Mouse (Mus musculus): ENCODE results near the gene Hmg20a. TPM values are rescaled to one million over a fixed set of nuclear protein-coding genes. Genes with fewer than 3 reads are reported as not detected.

The Hmg20a gene
- polyA plus RNA-seq, 1 experiment from 2014 or later: 36.2 TPM

- Histone ChIP-seq H3K9me3 (replicated peaks; ENCODE audit: low read length) (no peaks in the 10 kb centered on the region), H3K27me3 (ENCODE audit: insufficient read depth, low read length) (no peaks in the 10 kb centered on the region), H3K9ac (ENCODE audit: low read depth, low read length) (no peak overlapping the region), H3K27ac (peak overlapping the region; percentile 95), H3K4me2 (ENCODE audit: low read length) (no peak overlapping the region), H3K36me3 (ENCODE audit: insufficient read depth, low read length) (no peaks in the 10 kb centered on the region), H3K4me3 (replicated peaks; ENCODE audit: low read depth, low read length) (no peak overlapping the region), H3K4me1 (replicated peaks; ENCODE audit: insufficient read depth, low read length) (peaks cover 52% of the 10 kb centered on the region)
- TF ChIP-seq CTCF (IDR thresholded peaks at IDR 0.05; ENCODE audit: low read depth): no peak
- ATAC-seq (replicated peaks; ENCODE audit: low FRiP score, low read depth): no peak
- 57% methylated on average over 7 of the region's 7 CpGs for WGBS
- no peak for DNase-seq (ENCODE audit: low spot score)
Measured at GRCm38 (mm10) chr9:56503621-56504500, 85.5 kb downstream of the Hmg20a start.

GRCm38 (mm10) chr9:56504511-56504910, 86.1 kb downstream of the Hmg20a start:
- Histone ChIP-seq H3K4me3 (replicated peaks; ENCODE audit: low read depth, low read length) (no peak overlapping the region), H3K27ac (peak overlapping the region; percentile 95), H3K36me3 (ENCODE audit: insufficient read depth, low read length) (no peaks in the 10 kb centered on the region), H3K27me3 (ENCODE audit: insufficient read depth, low read length) (no peaks in the 10 kb centered on the region), H3K9me3 (replicated peaks; ENCODE audit: low read length) (no peaks in the 10 kb centered on the region), H3K9ac (ENCODE audit: low read depth, low read length) (no peak overlapping the region), H3K4me2 (ENCODE audit: low read length) (no peak overlapping the region), H3K4me1 (replicated peaks; ENCODE audit: insufficient read depth, low read length) (peaks cover 48% of the 10 kb centered on the region)
- ATAC-seq (replicated peaks; ENCODE audit: low FRiP score, low read depth) (no peak), DNase-seq (ENCODE audit: low spot score) (no peak)
- no peak for TF ChIP-seq CTCF (IDR thresholded peaks at IDR 0.05; ENCODE audit: low read depth)
- 50% methylated on average over 5 of the region's 5 CpGs for WGBS

DNA sequence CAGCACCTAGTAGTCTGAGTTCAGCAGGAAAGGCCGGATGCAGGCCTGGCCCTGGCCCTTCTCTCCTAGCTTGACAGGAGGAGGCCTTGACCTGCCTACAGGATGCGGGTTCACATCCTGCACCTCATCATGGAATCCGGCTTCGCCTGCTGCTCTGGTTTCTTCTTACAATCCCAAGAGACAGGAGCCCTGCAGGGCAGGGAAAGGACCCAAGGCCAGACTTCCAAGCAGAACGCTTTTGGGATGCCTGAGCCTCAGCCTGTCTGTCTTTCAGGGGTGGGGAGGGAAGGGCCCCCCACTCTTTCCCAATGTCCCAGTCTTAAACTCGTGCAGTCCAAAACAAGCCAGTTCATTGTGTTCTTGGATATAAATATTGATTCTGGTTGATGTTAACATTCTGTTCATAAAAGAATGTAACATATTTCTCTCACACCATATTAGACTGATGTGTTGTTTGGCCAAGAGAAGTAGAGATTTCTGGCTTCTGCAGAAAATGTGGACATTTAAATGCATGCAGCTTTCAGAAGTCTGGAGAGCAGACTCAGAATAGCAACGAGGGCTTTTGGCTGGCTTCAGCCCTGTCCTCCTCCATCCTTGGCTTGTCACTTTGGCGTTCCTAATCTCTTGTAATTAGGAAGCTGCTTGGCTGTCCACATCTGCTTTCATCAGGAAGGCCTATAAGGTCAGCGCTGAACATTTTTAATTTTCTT, 86.8 kb downstream of the Hmg20a start:
- Histone ChIP-seq H3K4me1 (replicated peaks; ENCODE audit: insufficient read depth, low read length) (peaks cover 45% of the 10 kb centered on the region), H3K27ac (peak overlapping the region; percentile 95), H3K27me3 (ENCODE audit: insufficient read depth, low read length) (no peaks in the 10 kb centered on the region), H3K4me2 (ENCODE audit: low read length) (peak overlapping the region; percentile 76), H3K36me3 (ENCODE audit: insufficient read depth, low read length) (no peaks in the 10 kb centered on the region), H3K9ac (ENCODE audit: low read depth, low read length) (no peak overlapping the region), H3K9me3 (replicated peaks; ENCODE audit: low read length) (no peaks in the 10 kb centered on the region), H3K4me3 (replicated peaks; ENCODE audit: low read depth, low read length) (no peak overlapping the region)
- no peak for TF ChIP-seq CTCF (IDR thresholded peaks at IDR 0.05; ENCODE audit: low read depth)
- 39% methylated on average over 9 of the region's 9 CpGs for WGBS
- DNase-seq (ENCODE audit: low spot score) (peak; percentile 91), ATAC-seq (replicated peaks; ENCODE audit: low FRiP score, low read depth) (0 out of 2 replicates have a peak, but pooled peaks have one; percentile 14)

- peak overlapping the region; percentile 95 for H3K27ac ChIP-seq
- H3K9ac ChIP-seq (ENCODE audit: low read depth, low read length): peak overlapping the region; percentile 48
- peak; percentile 97 for TF ChIP-seq CTCF (IDR thresholded peaks at IDR 0.05; ENCODE audit: low read depth)
- 1% methylated on average over 31 of the region's 31 CpGs for WGBS
- no peaks in the 10 kb centered on the region for H3K36me3 ChIP-seq (ENCODE audit: insufficient read depth, low read length)
- DNase-seq (ENCODE audit: low spot score): peak; percentile 97
- H3K4me1 ChIP-seq (replicated peaks; ENCODE audit: insufficient read depth, low read length): peaks cover 37% of the 10 kb centered on the region
- H3K4me3 ChIP-seq (replicated peaks; ENCODE audit: low read depth, low read length): peak overlapping the region; percentile 40
- H3K27me3 ChIP-seq (ENCODE audit: insufficient read depth, low read length): no peaks in the 10 kb centered on the region
- peak overlapping the region; percentile 76 for H3K4me2 ChIP-seq (ENCODE audit: low read length)
- H3K9me3 ChIP-seq (replicated peaks; ENCODE audit: low read length): no peaks in the 10 kb centered on the region
- ATAC-seq (replicated peaks; ENCODE audit: low FRiP score, low read depth): peak; percentile 66
Measured at GRCm38 (mm10) chr9:56505793-56506755, 87.7 kb downstream of the Hmg20a start.

DNA sequence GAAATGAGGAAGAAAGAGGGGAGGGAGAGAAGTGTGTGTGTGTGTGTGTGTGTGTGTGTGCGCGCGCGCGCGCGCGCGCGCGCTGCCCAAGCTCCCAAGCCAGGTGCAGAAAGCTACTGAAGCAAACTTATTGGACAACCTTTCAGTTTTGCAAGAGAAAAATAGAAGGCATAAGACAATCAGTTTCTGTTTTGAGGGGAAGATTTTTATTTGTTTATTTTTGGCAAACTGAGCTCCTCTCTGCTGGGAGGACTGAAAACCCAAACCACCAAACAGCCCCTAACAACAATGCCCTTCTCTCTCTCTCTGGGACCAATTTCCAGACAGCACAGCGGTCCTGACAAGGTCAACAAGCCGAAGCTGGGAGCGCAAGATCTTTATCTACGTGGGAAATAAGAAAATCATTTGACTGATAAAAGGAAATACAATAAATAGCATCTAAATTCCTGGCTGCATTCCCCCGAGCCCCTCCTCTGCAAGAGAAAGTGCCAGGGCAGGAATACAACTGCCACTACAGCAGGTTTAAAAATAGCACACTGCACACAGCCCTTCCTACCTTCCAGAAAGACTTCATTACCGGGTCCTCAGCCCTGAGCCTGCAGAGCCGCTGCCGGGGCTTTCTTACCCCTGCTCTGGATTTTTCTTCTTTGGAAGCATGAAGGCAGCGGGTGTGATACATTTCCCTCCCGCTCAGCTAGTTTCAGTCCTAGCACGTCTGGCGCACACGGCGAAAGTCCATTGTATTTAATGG, 88.7 kb downstream of the Hmg20a start:
- H3K27ac ChIP-seq: peak overlapping the region; percentile 95
- H3K27me3 ChIP-seq (ENCODE audit: insufficient read depth, low read length): no peaks in the 10 kb centered on the region
- no peak for TF ChIP-seq CTCF (IDR thresholded peaks at IDR 0.05; ENCODE audit: low read depth)
- no peaks in the 10 kb centered on the region for H3K9me3 ChIP-seq (replicated peaks; ENCODE audit: low read length)
- DNase-seq (ENCODE audit: low spot score) (peak; percentile 81), ATAC-seq (replicated peaks; ENCODE audit: low FRiP score, low read depth) (no peak)
- peak overlapping the region; percentile 76 for H3K4me2 ChIP-seq (ENCODE audit: low read length)
- H3K4me3 ChIP-seq (replicated peaks; ENCODE audit: low read depth, low read length): peak overlapping the region; percentile 40
- WGBS: 3% methylated on average over 25 of the region's 25 CpGs
- H3K36me3 ChIP-seq (ENCODE audit: insufficient read depth, low read length): no peaks in the 10 kb centered on the region
- H3K4me1 ChIP-seq (replicated peaks; ENCODE audit: insufficient read depth, low read length): peaks cover 28% of the 10 kb centered on the region
- H3K9ac ChIP-seq (ENCODE audit: low read depth, low read length): peak overlapping the region; percentile 48
